Mouse (Mus musculus) cerebellum, adult 2 months (tissue): Measurements from ENCODE around the gene Eif4g1.
A peak's percentile ranks its signal among the peaks of the same experiment; 100 is the strongest.

Source experiments
- CTCF ChIP-seq: fragments of 200-500 bp; IDR thresholded peaks from 2 replicates; pipeline ENCODE4 v1.5.1; 2011; ENCODE audit warnings: low read depth, mild to moderate bottlenecking, control low read depth, low read length, moderate library complexity, borderline replicate concordance; ENCODE audit not compliant: insufficient read depth
- POLR2A ChIP-seq: fragments of 200-500 bp; IDR thresholded peaks from 2 replicates; pipeline ENCODE4 v1.6.1; 2011; ENCODE audit warnings: low read length, control low read depth, borderline replicate concordance; ENCODE audit not compliant: insufficient read depth

GRCm38 (mm10) chr16:20703071-20703470, 35.0 kb downstream of the Eif4g1 start:
- TF ChIP-seq CTCF (no peak), POLR2A (0 out of 2 replicates have a peak, but pooled peaks have one; percentile 2)
